Mouse (Mus musculus): ENCODE data around the gene Scap.

DNA sequence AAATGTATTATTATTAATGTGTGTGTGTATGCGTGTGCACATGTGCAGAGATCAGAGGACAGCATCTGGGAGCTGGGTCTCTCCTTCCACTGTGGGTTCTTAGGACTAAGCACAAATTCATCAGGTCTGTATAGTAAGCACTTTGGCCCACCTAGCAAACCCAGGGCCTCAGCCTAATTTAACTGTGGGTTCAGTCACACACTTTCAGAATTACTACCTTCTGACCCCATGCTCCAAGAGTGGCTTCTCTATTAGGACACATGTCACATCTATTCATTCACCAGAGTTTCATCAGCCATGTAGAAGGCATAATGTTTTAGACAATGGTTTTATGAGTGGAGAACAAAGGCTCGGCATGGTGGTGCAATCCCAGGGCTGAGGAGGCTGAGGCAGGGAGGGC lies 100.0 kb downstream of the Scap start:
- TF ChIP-seq CTCF (IDR thresholded peaks at IDR 0.05; ENCODE audit: low read depth) (no peak), EP300 (IDR thresholded peaks at IDR 0.05; ENCODE audit: low read depth) (no peak)

Data from heart, postnatal 0 days (tissue).